Mouse (Mus musculus) kidney, adult 18-20 months (tissue): ENCODE results near the gene Tmem240.
"Not testable (repeated sequence)": the region's sequence is repeated elsewhere in the genome, so short reads cannot be mapped to it uniquely, and the experiment has no call there.

ENCODE experiments used
- DNase-seq: peaks from one replicate; pipeline ENCODE4 v3.0.0; 2021

Tmem240 gene

GRCm38 (mm10) chr4:155734350-155734941, at the start of gene Tmem240:
Gene Tmem240, plus strand, starts transcription at chr4:155734800.
- DNase-seq: peak; percentile 83

- not testable (repeated sequence) for DNase-seq
Measured at GRCm38 (mm10) chr4:155687764-155688163, 46.8 kb upstream of the Tmem240 start.

GRCm38 (mm10) chr4:155690571-155691375, 43.8 kb upstream of the Tmem240 start:
- DNase-seq: no peak

- DNase-seq: no peak
Measured at GRCm38 (mm10) chr4:155692421-155692820, 42.2 kb upstream of the Tmem240 start.

- peak; percentile 65 for DNase-seq
Measured at GRCm38 (mm10) chr4:155694111-155694481, 40.5 kb upstream of the Tmem240 start, which contains the start of gene Fndc10. Gene Fndc10, plus strand, starts transcription at chr4:155694342.

GRCm38 (mm10) chr4:155694482-155695401, 39.9 kb upstream of the Tmem240 start:
- peak; percentile 65 for DNase-seq

GRCm38 (mm10) chr4:155695531-155696062, 39.0 kb upstream of the Tmem240 start:
- no peak for DNase-seq

- no peak for DNase-seq
Measured at GRCm38 (mm10) chr4:155696261-155697255, 38.0 kb upstream of the Tmem240 start.

GRCm38 (mm10) chr4:155700425-155700824, 34.2 kb upstream of the Tmem240 start:
- no peak for DNase-seq

- no peak for DNase-seq
Measured at GRCm38 (mm10) chr4:155703425-155703929, 31.1 kb upstream of the Tmem240 start.

- DNase-seq: peak; percentile 98
Measured at GRCm38 (mm10) chr4:155704721-155705591, 29.6 kb upstream of the Tmem240 start, which contains the start of gene Ssu72. Gene Ssu72, plus strand, starts transcription at chr4:155704800.

- no peak for DNase-seq
Measured at GRCm38 (mm10) chr4:155705592-155705929, 29.0 kb upstream of the Tmem240 start.

- DNase-seq: no peak
Measured at GRCm38 (mm10) chr4:155708582-155708981, 26.0 kb upstream of the Tmem240 start.

- no peak for DNase-seq
Measured at GRCm38 (mm10) chr4:155708988-155709387, 25.6 kb upstream of the Tmem240 start.

- DNase-seq: no peak
Measured at GRCm38 (mm10) chr4:155710521-155711252, 23.9 kb upstream of the Tmem240 start.

- peak; percentile 48 for DNase-seq
Measured at GRCm38 (mm10) chr4:155721668-155722083, 12.9 kb upstream of the Tmem240 start.

GRCm38 (mm10) chr4:155727993-155728392, 6.6 kb upstream of the Tmem240 start:
- no peak for DNase-seq

GRCm38 (mm10) chr4:155733267-155733666, 1.3 kb upstream of the Tmem240 start:
- DNase-seq: no peak

- DNase-seq: peak; percentile 66
Measured at GRCm38 (mm10) chr4:155734951-155735702, 527 bp downstream of the Tmem240 start.
